Mouse (Mus musculus): ENCODE measurements around the gene Cyp2f2. TPM values are rescaled to one million over a fixed set of nuclear protein-coding genes. Genes with fewer than 3 reads are reported as not detected.

Gene Cyp2f2
- polyA plus RNA-seq, 1 experiment, result not detected

DNA sequence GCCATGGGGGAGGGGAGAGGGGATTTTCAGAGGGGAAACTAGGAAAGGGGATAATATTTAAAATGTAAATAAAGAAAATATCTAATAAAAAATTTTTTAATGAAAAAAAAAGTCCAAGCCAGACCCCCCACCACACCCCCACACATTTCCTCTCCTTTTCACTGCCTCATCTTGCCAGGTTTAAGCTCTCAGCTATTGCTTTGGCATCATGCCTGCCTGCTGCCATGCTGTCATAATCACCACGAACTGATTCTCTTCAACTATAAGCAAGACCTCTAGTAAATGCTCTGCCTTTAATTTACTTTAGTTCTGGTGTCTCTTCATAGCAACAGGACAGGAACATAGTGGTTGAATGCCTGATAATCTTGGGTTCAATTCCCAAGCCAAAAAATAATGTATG, 62.8 kb downstream of the Cyp2f2 start:
- TF ChIP-seq EP300 (IDR thresholded peaks at IDR 0.05; ENCODE audit: insufficient read depth, low read depth, low read length), result no peak
- no peak for TF ChIP-seq CTCF (IDR thresholded peaks at IDR 0.05; ENCODE audit: low read depth, low read length)
- no peak for TF ChIP-seq POLR2A (IDR thresholded peaks at IDR 0.05; ENCODE audit: insufficient read depth, low read length)
- no peaks in the 10 kb centered on the region for H3K9me3 ChIP-seq (replicated peaks; ENCODE audit: control insufficient read depth, insufficient read depth, low read length, poor library complexity, severe bottlenecking)
- H3K4me1 ChIP-seq (ENCODE audit: control insufficient read depth, insufficient read depth, low read length), result no peaks in the 10 kb centered on the region
- no peaks in the 10 kb centered on the region for H3K27me3 ChIP-seq (ENCODE audit: control insufficient read depth, insufficient read depth, low read length, poor library complexity, severe bottlenecking)
- H3K27ac ChIP-seq (ENCODE audit: insufficient read depth, low read length), result no peak overlapping the region
- no peak overlapping the region for H3K9ac ChIP-seq (ENCODE audit: low read depth, poor library complexity, severe bottlenecking)
- peaks cover 11% of the 10 kb centered on the region for H3K36me3 ChIP-seq (ENCODE audit: control insufficient read depth, insufficient read depth, low read length, poor library complexity, severe bottlenecking)
- no peak overlapping the region for H3K4me3 ChIP-seq (ENCODE audit: low read depth, low read length)

Other genes with a start within 250 kb of the Cyp2f2 start
- not detected in 2 replicates for gene Cyp2a22, start 180.5 kb upstream of the Cyp2f2 start, polyA plus RNA-seq (2011; ENCODE audit: insufficient read depth, insufficient read length, low read depth, missing spikeins)
- gene Cyp2a12, start 90.8 kb upstream of the Cyp2f2 start, polyA plus RNA-seq (2011; ENCODE audit: insufficient read depth, insufficient read length, low read depth, missing spikeins), result not detected in 2 replicates
- gene Cyp2t4, start 33.8 kb downstream of the Cyp2f2 start, polyA plus RNA-seq (2011; ENCODE audit: insufficient read depth, insufficient read length, low read depth, missing spikeins), result not detected in 2 replicates
- gene Egln2, start 46.9 kb downstream of the Cyp2f2 start, polyA plus RNA-seq (2011; ENCODE audit: insufficient read depth, insufficient read length, low read depth, missing spikeins), result 22.2 and 22.3 TPM in 2 replicates
- gene Rab4b, start 59.0 kb downstream of the Cyp2f2 start, polyA plus RNA-seq (2011; ENCODE audit: insufficient read depth, insufficient read length, low read depth, missing spikeins), result 35.8 and 39.3 TPM in 2 replicates
- not detected in 2 replicates for gene Gm21983, start 61.2 kb downstream of the Cyp2f2 start, polyA plus RNA-seq (2011; ENCODE audit: insufficient read depth, insufficient read length, low read depth, missing spikeins)
- 1.0 and 3.1 TPM in 2 replicates for gene Mia, start 61.2 kb downstream of the Cyp2f2 start, polyA plus RNA-seq (2011; ENCODE audit: insufficient read depth, insufficient read length, low read depth, missing spikeins)
- gene BC024978, start 75.9 kb downstream of the Cyp2f2 start, polyA plus RNA-seq (2011; ENCODE audit: insufficient read depth, insufficient read length, low read depth, missing spikeins), result 10.9 and 12.6 TPM in 2 replicates
- 228 and 239 TPM in 2 replicates for gene Snrpa, start 76.4 kb downstream of the Cyp2f2 start, polyA plus RNA-seq (2011; ENCODE audit: insufficient read depth, insufficient read length, low read depth, missing spikeins)
- 10.7 and 11.3 TPM in 2 replicates for gene Itpkc, start 108.8 kb downstream of the Cyp2f2 start, polyA plus RNA-seq (2011; ENCODE audit: insufficient read depth, insufficient read length, low read depth, missing spikeins)
- gene Coq8b, start 113.1 kb downstream of the Cyp2f2 start, polyA plus RNA-seq (2011; ENCODE audit: insufficient read depth, insufficient read length, low read depth, missing spikeins), result 7.8 and 10.9 TPM in 2 replicates
- 32.9 and 38.5 TPM in 2 replicates for gene Numbl, start 138.5 kb downstream of the Cyp2f2 start, polyA plus RNA-seq (2011; ENCODE audit: insufficient read depth, insufficient read length, low read depth, missing spikeins)
- gene Ltbp4, start 217.8 kb downstream of the Cyp2f2 start, polyA plus RNA-seq (2011; ENCODE audit: insufficient read depth, insufficient read length, low read depth, missing spikeins), result 66.8 and 72.5 TPM in 2 replicates
- gene Shkbp1, start 236.1 kb downstream of the Cyp2f2 start, polyA plus RNA-seq (2011; ENCODE audit: insufficient read depth, insufficient read length, low read depth, missing spikeins), result 43.6 and 44.5 TPM in 2 replicates
- gene Gm20479, start 237.5 kb downstream of the Cyp2f2 start, polyA plus RNA-seq (2011; ENCODE audit: insufficient read depth, insufficient read length, low read depth, missing spikeins), result 15.8 and 17.1 TPM in 2 replicates